Mouse (Mus musculus) left cerebral cortex, adult 9 months (tissue): ENCODE data around the gene Zfp472.

Experiments used
- DNase-seq, 2 experiments: peaks; one replicate each; pipeline ENCODE4 v3.0.0; 2022; ENCODE audit warnings: low spot score in 2 of 2

The Zfp472 gene

GRCm38 (mm10) chr17:32965623-32966290, at the start of gene Zfp472:
Zfp472 (plus strand) TSS chr17:32965814.
- peak; percentile 72 to 95 for DNase-seq

GRCm38 (mm10) chr17:32916075-32916474, 49.5 kb upstream of the Zfp472 start:
- DNase-seq: no peak

GRCm38 (mm10) chr17:32917131-32917530, 48.5 kb upstream of the Zfp472 start, which contains the start of gene Cyp4f14:
Cyp4f14 (minus strand) TSS chr17:32917342.
- DNase-seq: peak in 1 of 2 experiments; percentile 16

- DNase-seq: no peak
Observed at GRCm38 (mm10) chr17:32919123-32919522, 46.5 kb upstream of the Zfp472 start.

GRCm38 (mm10) chr17:32923681-32924080, 41.9 kb upstream of the Zfp472 start:
- no peak for DNase-seq

GRCm38 (mm10) chr17:32924658-32925312, 40.8 kb upstream of the Zfp472 start:
- DNase-seq: peak in 1 of 2 experiments; percentile 64

- no peak for DNase-seq
Observed at GRCm38 (mm10) chr17:32927803-32928202, 37.8 kb upstream of the Zfp472 start.

GRCm38 (mm10) chr17:32939831-32940230, 25.8 kb upstream of the Zfp472 start:
- DNase-seq: no peak

GRCm38 (mm10) chr17:32943661-32944060, 22.0 kb upstream of the Zfp472 start:
- DNase-seq: no peak

- DNase-seq: no peak
Observed at GRCm38 (mm10) chr17:32944402-32945035, 21.1 kb upstream of the Zfp472 start.

GRCm38 (mm10) chr17:32946716-32947115, 18.9 kb upstream of the Zfp472 start:
- DNase-seq: no peak

GRCm38 (mm10) chr17:32947215-32947914, 18.2 kb upstream of the Zfp472 start, which contains the start of gene Cyp4f13:
Cyp4f13 (minus strand) TSS chr17:32947402.
- peak; percentile 70 to 92 for DNase-seq

- DNase-seq: no peak
Observed at GRCm38 (mm10) chr17:32950136-32950535, 15.5 kb upstream of the Zfp472 start.

GRCm38 (mm10) chr17:32951006-32951405, 14.6 kb upstream of the Zfp472 start:
- DNase-seq: no peak

GRCm38 (mm10) chr17:32951441-32951840, 14.2 kb upstream of the Zfp472 start:
- DNase-seq: peak; percentile 14 to 87

GRCm38 (mm10) chr17:32965253-32965622, 376 bp upstream of the Zfp472 start:
- no peak for DNase-seq

- no peak for DNase-seq
Observed at GRCm38 (mm10) chr17:32981361-32981760, 15.7 kb downstream of the Zfp472 start.

GRCm38 (mm10) chr17:32986301-32986700, 20.7 kb downstream of the Zfp472 start:
- DNase-seq: no peak

GRCm38 (mm10) chr17:32991965-32992698, 26.5 kb downstream of the Zfp472 start:
- DNase-seq: no peak

- peak; percentile 87 to 96 for DNase-seq
Observed at GRCm38 (mm10) chr17:32992699-32993474, 27.3 kb downstream of the Zfp472 start, which contains the start of gene Zfp952. Zfp952 (plus strand) TSS chr17:32993129.

GRCm38 (mm10) chr17:32998492-32998891, 32.9 kb downstream of the Zfp472 start:
- DNase-seq: no peak
